Mouse (Mus musculus) CH12.LX (cell line): ENCODE measurements around the gene Knl1. TPM values are rescaled to one million over a fixed set of nuclear protein-coding genes. Genes with fewer than 3 reads are reported as not detected.

Experiments
- DNase-seq: peaks from one replicate; pipeline ENCODE4 v3.0.0-alpha.2; 2013; ENCODE audit errors: extremely low read depth
- H3K27ac ChIP-seq: 2 replicates; pipeline ENCODE4 v1.5.1; 2012; ENCODE audit warnings: low read depth, mild to moderate bottlenecking, control low read depth, moderate library complexity; ENCODE audit not compliant: insufficient read depth
- H3K27me3 ChIP-seq: replicated peaks from 2 replicates; pipeline ENCODE3; 2012; ENCODE audit warnings: inconsistent platforms
- H3K36me3 ChIP-seq, 2 experiments: replicated peaks in 1 of 2; 2 replicates each; pipeline versions ENCODE3 to v1.6.1; 2012; ENCODE audit warnings: inconsistent platforms in 1 of 2, low read length in 1 of 2, mild to moderate bottlenecking in 1 of 2, mixed read lengths in 1 of 2, moderate library complexity in 1 of 2; ENCODE audit not compliant: control insufficient read depth in 1 of 2, insufficient read depth in 1 of 2
- H3K4me1 ChIP-seq, 2 experiments: 2 replicates each; pipeline ENCODE4 v1.6.1; 2012; ENCODE audit warnings: inconsistent platforms in 1 of 2, moderate library complexity in 1 of 2; ENCODE audit not compliant: insufficient read depth in 2 of 2, control insufficient read depth in 1 of 2
- H3K4me2 ChIP-seq: 2 replicates; pipeline ENCODE4 v1.6.1; 2012; ENCODE audit warnings: low read depth, mild to moderate bottlenecking, control low read depth; ENCODE audit not compliant: poor library complexity, insufficient read depth, severe bottlenecking
- H3K4me3 ChIP-seq, 3 experiments: fragments of 150-350 bp in 1 of 3; sonication (generic) in 1 of 3; replicated peaks in 1 of 3; 2 replicates each; pipeline versions ENCODE3 to v1.5.1; 2011 to 2012; ENCODE audit warnings: low read depth in 2 of 3, low read length in 2 of 3, mild to moderate bottlenecking in 2 of 3, moderate library complexity in 2 of 3, control low read depth in 1 of 3, improper control_type of control experiment in 1 of 3, inconsistent platforms in 1 of 3, mixed read lengths in 1 of 3; ENCODE audit not compliant: poor library complexity in 1 of 3
- H3K79me2 ChIP-seq: replicated peaks from 2 replicates; pipeline ENCODE4 v1.6.1; 2012; ENCODE audit warnings: mild to moderate bottlenecking, moderate library complexity; ENCODE audit not compliant: control insufficient read depth, poor library complexity, insufficient read depth, severe bottlenecking; ENCODE audit errors: extremely low read depth
- H3K9ac ChIP-seq: 2 replicates; pipeline ENCODE4 v1.6.1; 2012; ENCODE audit warnings: low read depth, mild to moderate bottlenecking, control low read depth, moderate library complexity; ENCODE audit not compliant: insufficient read depth
- H3K9me3 ChIP-seq: replicated peaks from 2 replicates; pipeline ENCODE3; 2012; ENCODE audit warnings: low read length, inconsistent platforms, mixed read lengths
- CHD2 ChIP-seq: IDR thresholded peaks from 2 replicates; pipeline ENCODE4 v1.6.1; 2011; ENCODE audit warnings: low read length, improper control_type of control experiment
- KAT2A ChIP-seq: IDR thresholded peaks from 2 replicates; pipeline ENCODE4 v1.6.1; 2012; ENCODE audit warnings: low read length, improper control_type of control experiment, inconsistent platforms; ENCODE audit not compliant: insufficient replicate concordance
- MAFK ChIP-seq: IDR thresholded peaks from 2 replicates; pipeline ENCODE4 v1.6.1; 2011; ENCODE audit warnings: low read length, improper control_type of control experiment; ENCODE audit not compliant: insufficient replicate concordance
- MAZ ChIP-seq: IDR thresholded peaks from 2 replicates; pipeline ENCODE4 v1.6.1; 2012; ENCODE audit warnings: low read depth, mild to moderate bottlenecking, inconsistent platforms, low read length, improper control_type of control experiment, moderate library complexity
- MYC ChIP-seq: IDR thresholded peaks from 2 replicates; pipeline ENCODE4 v1.6.1; 2011; ENCODE audit warnings: low read depth, mild to moderate bottlenecking, improper control_type of control experiment, low read length
- NRF1 ChIP-seq: IDR thresholded peaks from 2 replicates; pipeline ENCODE4 v1.6.1; 2014; ENCODE audit warnings: low read depth, mild to moderate bottlenecking, inconsistent platforms, low read length, improper control_type of control experiment, moderate library complexity
- POLR2AphosphoS2 ChIP-seq: IDR thresholded peaks from 2 replicates; pipeline ENCODE4 v1.6.1; 2011; ENCODE audit warnings: low read depth, low read length, improper control_type of control experiment
- RAD21 ChIP-seq: IDR thresholded peaks from 2 replicates; pipeline ENCODE4 v1.6.1; 2011; ENCODE audit warnings: low read depth, mild to moderate bottlenecking, low read length, improper control_type of control experiment, moderate library complexity
- RCOR1 ChIP-seq: conservative IDR thresholded peaks from 2 replicates; pipeline ENCODE4 v1.6.1; 2012; ENCODE audit warnings: low read depth, mild to moderate bottlenecking, inconsistent platforms, low read length, improper control_type of control experiment
- UBTF ChIP-seq: IDR thresholded peaks from 2 replicates; pipeline ENCODE4 v1.6.1; 2012; ENCODE audit warnings: low read depth, mild to moderate bottlenecking, inconsistent platforms, low read length, improper control_type of control experiment, moderate library complexity
- USF2 ChIP-seq: conservative IDR thresholded peaks from 2 replicates; pipeline ENCODE4 v1.6.1; 2011; ENCODE audit warnings: low read depth, low read length, improper control_type of control experiment
- ZC3H11A ChIP-seq: IDR thresholded peaks from 2 replicates; pipeline ENCODE4 v1.6.1; 2012; ENCODE audit warnings: low read depth, mild to moderate bottlenecking, inconsistent platforms, low read length, improper control_type of control experiment
- ZNF384 ChIP-seq: IDR thresholded peaks from 2 replicates; pipeline ENCODE4 v1.6.1; 2012; ENCODE audit warnings: low read depth, low read length, improper control_type of control experiment, inconsistent platforms
- dilution Hi-C: fragments of 300-500 bp; cut with MboI; formaldehyde crosslinking; loops from 2 replicates; pipeline ENCODE4 v1.14.3; 2020; ENCODE audit warnings: low sequenced_read_pairs; ENCODE audit not compliant: extremely low pct_unique_long_range_greater_than_20kb, extremely low pct_ligation_motif_present
- in situ Hi-C: fragments of 300-500 bp; cut with MboI; formaldehyde crosslinking; loops from 3 replicates; pipeline ENCODE4 v1.14.3; 2019; ENCODE audit warnings: low sequenced_read_pairs, low pct_ligation_motif_present, low pct_unique_long_range_greater_than_20kb, mixed read lengths
- polyA plus RNA-seq: library from polyadenylated mRNA; unstranded; fragments of >175 nt; gene quantifications from 2 replicates; pipeline ENCODE4 v1.2.1, GENCODE M21; 2012; ENCODE audit warnings: low read depth; ENCODE audit not compliant: insufficient read length
- total RNA-seq, 2 experiments: library from RNA; depleted of rRNA; stranded (reverse); fragments of 300-350 nt in 1 of 2; fragments of >200 nt in 1 of 2; gene quantifications; 2 replicates each; pipeline ENCODE4 v1.2.3; 2012 to 2014

Knl1 gene
- total and polyA plus RNA-seq, 3 experiments = 13.7 to 23.8 (median 19.9) TPM

DNA sequence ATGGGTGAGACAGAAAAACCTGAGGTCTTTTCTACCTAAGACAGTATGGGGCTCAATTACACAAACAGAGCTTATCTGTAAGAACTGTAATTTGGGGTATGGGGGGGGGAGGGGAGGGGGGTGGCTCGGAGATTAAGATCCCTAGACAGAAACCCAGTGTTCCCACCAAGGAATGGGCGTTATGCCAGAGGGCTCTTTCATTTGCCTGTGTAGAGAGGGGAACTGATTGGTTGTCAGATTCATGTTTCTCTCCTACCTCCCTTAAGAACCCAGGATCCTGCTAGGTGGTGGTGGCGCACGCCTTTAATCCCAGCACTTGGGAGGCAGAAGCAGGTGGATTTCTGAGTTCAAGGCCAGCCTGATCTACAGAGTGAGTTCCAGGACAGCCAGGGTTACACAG lies 27.4 kb upstream of the Knl1 start:
- Histone ChIP-seq H3K79me2 (no peaks in the 10 kb centered on the region), H3K27ac (no peak overlapping the region), H3K4me2 (no peak overlapping the region), H3K9ac (no peak overlapping the region), H3K4me3 (no peak overlapping the region), H3K4me1 (peaks cover 5 to 24% of the 10 kb centered on the region in 2 experiments; a peak in 3 of 4 replicates), H3K9me3 (peaks cover 17% of the 10 kb centered on the region), H3K36me3 (peaks cover 42 to 68% of the 10 kb centered on the region in 2 experiments), H3K27me3 (no peaks in the 10 kb centered on the region)
- TF ChIP-seq RCOR1 (no peak), UBTF (no peak), NRF1 (no peak), RAD21 (no peak), ZNF384 (no peak), MYC (no peak)
- in situ Hi-C loops (no loop called here), dilution Hi-C loops (no loop called here)
- no peak for DNase-seq

- H3K79me2 ChIP-seq = no peaks in the 10 kb centered on the region
- peaks cover 13% of the 10 kb centered on the region for H3K9me3 ChIP-seq
- H3K27ac ChIP-seq = no peak overlapping the region
- peaks cover 5 to 23% of the 10 kb centered on the region in 2 experiments for H3K4me1 ChIP-seq
- no peak overlapping the region for H3K9ac ChIP-seq
- H3K4me3 ChIP-seq = no peak overlapping the region
- dilution Hi-C loops = no loop called here
- no peak for DNase-seq
- H3K36me3 ChIP-seq = peaks cover 48 to 88% of the 10 kb centered on the region in 2 experiments
- TF ChIP-seq MAZ (no peak), KAT2A (no peak), POLR2AphosphoS2 (no peak), NRF1 (no peak), MAFK (no peak), CHD2 (no peak), USF2 (no peak), ZC3H11A (no peak)
- H3K27me3 ChIP-seq = no peaks in the 10 kb centered on the region
- in situ Hi-C loops = no loop called here
- H3K4me2 ChIP-seq = no peak overlapping the region
Measured at GRCm38 (mm10) chr2:119023154-119023660, 23.7 kb upstream of the Knl1 start.
